Mouse (Mus musculus): ENCODE results near the gene Pam.

DNA sequence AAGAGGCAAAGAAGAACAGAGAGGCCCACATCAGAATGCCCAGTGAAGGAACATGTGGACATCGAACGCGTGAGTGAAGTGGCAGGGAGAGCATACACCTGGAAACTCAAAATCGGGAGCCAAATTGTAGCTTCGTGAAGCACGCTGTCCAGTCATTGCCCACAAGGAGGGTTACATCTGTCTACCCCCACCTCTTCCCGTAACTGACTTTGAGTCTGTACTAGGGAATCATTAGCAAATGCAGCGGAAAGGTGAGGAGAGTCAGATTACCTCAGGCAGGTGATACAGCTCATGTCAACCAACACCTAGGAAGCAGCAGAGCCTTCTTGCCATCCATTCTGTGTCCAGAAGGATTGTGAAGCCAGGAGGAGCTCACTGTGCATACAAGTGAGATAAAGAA lies 39.9 kb downstream of the Pam start:
- no peak for TF ChIP-seq CTCF (IDR thresholded peaks at IDR 0.05; ENCODE audit: control insufficient read depth, insufficient read depth, low read length)
- TF ChIP-seq POLR2A (IDR thresholded peaks at IDR 0.05; ENCODE audit: borderline replicate concordance, control insufficient read depth, low read depth, low read length): no peak
